Mouse (Mus musculus): ENCODE measurements around the gene Traf3ip2.

The Traf3ip2 gene

DNA sequence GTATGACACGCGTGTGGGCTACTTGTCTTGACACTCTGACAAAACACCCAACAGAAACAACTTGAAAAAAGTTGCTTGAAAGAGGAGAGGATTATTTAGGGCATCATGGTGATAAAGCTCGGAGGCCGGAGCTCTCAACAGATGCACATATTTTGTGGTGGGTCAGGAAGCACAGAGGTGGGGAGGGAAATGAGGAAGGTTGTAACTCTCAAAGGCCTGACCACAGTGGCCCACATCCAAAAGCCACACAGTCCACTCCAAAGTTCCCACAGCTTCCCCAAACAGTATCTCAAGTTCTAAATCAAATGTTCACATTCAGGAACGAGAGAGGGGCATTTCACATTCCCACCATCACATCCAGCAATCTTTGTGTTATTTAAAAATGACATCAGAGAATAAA lies 11.7 kb upstream of the Traf3ip2 start:
- DNase-seq: no peak

DNA sequence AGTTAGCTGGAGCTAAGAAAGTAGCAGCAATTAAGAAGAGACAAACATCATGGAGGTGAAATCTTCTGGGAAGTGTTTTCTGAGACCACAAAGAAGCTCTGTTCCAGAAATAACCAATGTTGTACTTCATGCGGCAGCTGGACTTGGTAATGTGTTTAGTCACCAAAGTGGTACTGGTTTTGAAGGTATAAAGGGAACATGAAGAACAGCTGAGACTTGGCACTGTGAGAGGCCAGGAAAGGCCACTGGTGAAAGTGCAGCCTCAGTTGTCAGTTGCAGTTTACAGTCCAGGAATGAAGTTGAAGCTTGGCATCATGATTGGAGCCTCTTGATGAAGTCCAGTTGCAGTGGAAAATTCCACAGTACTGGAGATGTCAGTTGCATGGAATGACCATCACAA lies 6.3 kb upstream of the Traf3ip2 start:
- no peak for DNase-seq

- no peak for DNase-seq
Observed at GRCm38 (mm10) chr10:39611234-39611633, 1.5 kb upstream of the Traf3ip2 start.

DNA sequence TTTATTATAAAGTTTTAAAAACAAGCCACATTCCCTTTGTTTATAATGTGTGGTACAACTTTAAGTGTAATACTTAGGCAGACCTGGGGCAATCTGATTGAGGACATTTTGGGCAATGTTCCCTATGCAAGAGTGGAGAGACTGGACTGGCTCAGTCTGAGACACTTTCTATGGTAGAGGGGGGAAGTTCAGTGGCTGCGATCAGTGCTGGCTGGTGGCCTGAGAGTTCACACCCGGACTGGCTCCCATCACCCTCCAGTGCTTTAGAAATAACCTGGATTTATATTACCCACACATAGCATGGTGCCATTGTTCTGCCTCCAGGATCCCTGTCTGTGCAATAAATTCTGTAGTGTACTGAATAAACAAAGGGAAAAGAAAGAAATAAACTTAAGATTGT lies 603 bp upstream of the Traf3ip2 start:
- DNase-seq: no peak

DNA sequence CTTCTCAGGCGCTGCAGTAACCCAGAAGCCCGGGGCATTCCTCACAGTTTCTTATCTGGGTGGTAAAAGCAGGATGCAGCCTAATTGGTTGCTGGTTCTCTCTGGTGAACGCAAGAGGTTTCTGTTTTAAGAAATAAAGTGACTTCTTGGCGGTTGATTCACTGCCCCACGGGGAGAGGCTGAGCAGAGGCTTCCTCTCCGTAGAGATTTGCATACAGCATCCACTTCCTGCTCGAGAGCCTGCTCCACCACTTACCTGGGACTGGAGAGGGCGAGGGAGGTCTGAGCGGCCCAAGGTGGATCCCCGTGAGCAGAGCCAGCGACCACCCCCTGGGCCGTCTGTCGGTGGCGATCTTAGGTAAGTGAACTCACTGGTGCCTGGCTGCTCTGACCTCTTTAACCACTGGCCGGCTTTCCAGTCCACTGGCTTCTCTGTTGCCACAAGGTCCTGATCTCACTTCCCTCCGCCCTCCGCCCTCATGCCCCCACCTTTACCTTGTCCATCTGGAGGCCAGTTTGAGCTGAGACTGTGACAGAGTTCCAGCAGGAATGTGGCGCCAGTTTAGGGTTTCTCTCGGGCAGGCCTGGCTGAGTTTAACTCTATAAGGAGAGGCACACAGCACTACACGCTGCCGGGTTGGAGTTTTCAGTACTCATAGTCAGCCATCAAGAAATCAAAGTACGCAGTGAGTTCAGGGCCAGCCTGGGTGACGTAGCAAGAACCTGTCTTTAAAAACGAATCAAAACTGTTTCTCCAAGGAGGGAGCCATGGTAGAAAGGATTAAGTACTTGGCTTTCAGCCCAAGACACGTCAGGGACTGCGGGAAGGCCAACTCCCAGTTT lies 476 bp downstream of the Traf3ip2 start:
- peak; percentile 28 for DNase-seq

DNA sequence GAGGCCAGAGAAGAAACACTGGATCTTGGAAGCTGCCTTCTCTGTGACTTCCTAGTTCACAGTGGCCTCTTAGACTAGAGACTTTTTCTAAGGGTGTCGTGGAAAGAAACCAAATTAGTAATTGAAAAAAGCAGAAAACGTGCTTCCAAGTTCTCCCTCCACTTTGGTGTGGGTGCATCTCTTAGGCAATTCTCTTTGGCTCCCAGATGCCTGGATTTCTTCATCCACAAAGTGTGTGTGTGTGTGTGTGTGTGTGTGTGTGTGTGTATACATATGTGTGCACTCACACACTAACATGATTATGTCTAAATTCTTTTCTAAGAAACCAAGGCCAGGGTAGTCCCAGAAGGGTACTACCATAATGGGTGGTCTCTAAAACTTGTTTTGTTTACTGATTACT lies 1.2 kb downstream of the Traf3ip2 start:
- DNase-seq: no peak

GRCm38 (mm10) chr10:39614676-39615075 lies 1.9 kb downstream of the Traf3ip2 start:
- DNase-seq: peak; percentile 16

- no peak for DNase-seq
Observed at GRCm38 (mm10) chr10:39615531-39616229, 2.9 kb downstream of the Traf3ip2 start.

GRCm38 (mm10) chr10:39616230-39616590 lies 3.5 kb downstream of the Traf3ip2 start:
- DNase-seq: no peak

DNA sequence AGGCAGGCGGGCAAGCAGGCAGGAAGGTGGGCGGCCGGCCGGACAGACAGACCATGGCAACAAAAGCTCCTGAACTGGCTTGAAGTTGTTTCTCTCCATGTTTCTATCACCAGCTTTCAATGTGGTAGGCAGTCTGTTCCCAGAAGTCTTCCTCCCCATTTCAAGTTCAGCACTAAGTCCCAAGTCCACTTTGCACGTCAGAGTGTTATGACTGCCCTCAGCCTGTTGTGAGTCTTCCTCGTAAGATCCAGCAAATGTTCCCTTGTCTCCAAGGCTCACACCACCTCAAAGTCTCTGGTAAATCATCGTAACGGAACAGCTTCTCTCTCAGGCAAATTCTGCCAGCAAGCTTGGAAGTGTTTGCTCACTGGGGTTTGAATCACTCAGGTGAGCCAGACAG lies 3.9 kb downstream of the Traf3ip2 start:
- DNase-seq: no peak

- DNase-seq: no peak
Observed at GRCm38 (mm10) chr10:39618431-39618830, 5.7 kb downstream of the Traf3ip2 start.

DNA sequence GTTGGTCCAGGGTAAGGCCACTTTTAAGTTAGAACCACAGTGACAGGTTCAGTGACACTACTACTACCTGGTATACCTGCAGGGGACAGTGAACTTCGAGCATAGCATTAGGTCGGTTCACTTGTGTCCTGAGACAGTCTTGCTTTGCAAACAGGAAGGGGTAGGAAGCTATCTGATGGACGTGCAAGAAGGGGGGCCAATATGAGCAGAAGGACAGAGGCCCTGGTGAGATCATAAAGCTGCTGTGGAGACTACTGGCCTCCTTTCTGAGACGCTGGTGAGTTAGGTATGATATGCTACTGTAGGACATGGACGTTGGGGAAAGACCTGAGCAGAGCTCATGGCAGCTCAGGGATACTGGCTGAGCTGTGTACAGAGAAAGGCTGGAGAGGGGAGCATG lies 7.9 kb downstream of the Traf3ip2 start:
- DNase-seq: no peak

- DNase-seq: no peak
Observed at GRCm38 (mm10) chr10:39623806-39624205, 11.1 kb downstream of the Traf3ip2 start.

- peak; percentile 55 for DNase-seq
Observed at GRCm38 (mm10) chr10:39624837-39625625, 12.3 kb downstream of the Traf3ip2 start.

DNA sequence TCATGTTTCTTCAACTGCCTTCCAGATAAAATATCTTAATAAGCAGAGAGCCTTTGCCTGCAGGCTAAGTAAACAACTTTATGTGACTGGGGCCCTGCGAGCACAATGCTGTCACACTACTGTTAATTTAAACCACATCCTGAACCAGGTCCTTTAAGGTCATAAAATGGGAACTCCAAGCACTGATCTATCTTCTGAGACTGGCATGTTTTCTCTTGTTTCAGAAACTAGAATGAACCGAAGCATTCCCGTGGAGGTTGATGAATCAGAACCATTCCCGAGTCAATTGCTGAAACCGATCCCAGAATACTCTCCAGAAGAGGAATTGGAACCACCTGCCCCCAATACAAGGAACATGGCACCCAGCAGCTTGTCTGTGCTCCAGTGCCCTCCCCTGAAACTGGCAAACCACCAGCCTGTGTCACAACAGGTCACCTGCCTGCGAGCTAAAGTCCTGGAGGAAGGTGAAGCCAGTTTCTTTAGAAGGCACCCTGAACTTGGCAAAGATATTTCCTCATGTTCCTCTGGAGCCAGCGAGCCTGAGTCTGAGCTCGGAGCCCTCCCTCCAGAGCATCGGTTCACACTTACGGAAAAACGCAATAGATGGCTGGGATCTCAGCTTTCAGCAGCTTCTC lies 13.0 kb downstream of the Traf3ip2 start:
- DNase-seq: no peak

GRCm38 (mm10) chr10:39626376-39626775 lies 13.6 kb downstream of the Traf3ip2 start:
- no peak for DNase-seq

GRCm38 (mm10) chr10:39628799-39629517 lies 16.2 kb downstream of the Traf3ip2 start:
- DNase-seq: no peak

GRCm38 (mm10) chr10:39629746-39630552 lies 17.2 kb downstream of the Traf3ip2 start:
- DNase-seq: peak; percentile 20

- no peak for DNase-seq
Observed at GRCm38 (mm10) chr10:39630811-39631210, 18.1 kb downstream of the Traf3ip2 start.

- DNase-seq: no peak
Observed at GRCm38 (mm10) chr10:39631627-39632026, 18.9 kb downstream of the Traf3ip2 start.

DNA sequence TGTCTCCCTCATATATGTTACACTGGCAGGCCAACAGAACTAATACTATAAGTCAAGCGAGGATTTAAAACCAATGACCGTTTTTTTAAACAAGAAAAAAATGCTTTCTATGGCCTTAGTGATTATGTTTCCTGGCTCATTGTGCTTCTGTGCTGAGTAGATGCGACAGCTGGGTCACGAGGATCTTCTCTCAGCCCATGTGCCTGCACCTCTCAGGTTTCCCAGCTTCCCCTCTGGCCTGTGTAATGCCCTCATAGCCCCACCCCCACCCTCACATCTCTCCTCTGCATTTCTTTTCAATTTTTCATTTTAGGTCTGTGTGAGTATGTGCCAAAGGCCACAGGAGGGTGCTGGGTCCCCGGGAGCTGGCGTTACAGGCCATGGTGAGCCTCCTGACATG lies 20.6 kb downstream of the Traf3ip2 start:
- no peak for DNase-seq

All from liver (tissue).